8 mouse cellular contexts compared by ENCODE assay signal in the genomic region with DNA sequence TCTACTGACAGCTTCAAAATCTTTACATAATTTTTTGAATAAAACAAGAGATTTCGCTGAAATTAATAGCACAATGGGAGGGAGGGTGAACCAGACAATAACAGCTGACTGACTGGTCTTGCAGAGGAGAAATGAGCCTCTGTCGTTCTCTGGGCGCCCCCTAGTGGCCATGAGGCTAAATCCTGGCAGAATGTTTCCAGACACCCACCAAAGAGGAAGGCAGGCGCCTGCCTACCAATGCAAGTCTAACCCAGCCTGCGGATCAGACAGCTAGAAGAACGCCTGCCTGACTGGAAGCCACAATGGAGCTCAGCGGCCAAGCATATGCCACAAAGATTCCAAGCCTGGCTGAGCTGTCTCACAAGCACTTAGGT. TPM values are rescaled to one million over a fixed set of nuclear protein-coding genes. Genes with fewer than 3 reads are reported as not detected.
DNase-seq lines count a peak whose midpoint lies in the region; ATAC-seq and TF ChIP-seq lines count a peak whose summit lies in the region.

No protein-coding gene starts in this region.

- H3K27me3 ChIP-seq in intestine, postnatal 0 days (replicated peaks; ENCODE audit: control insufficient read depth, insufficient read depth, low read length), result peaks cover 23% of the 10 kb centered on the region
- no peaks in the 10 kb centered on the region for H3K27me3 ChIP-seq in midbrain, embryonic 12.5 days

- DNase-seq in adrenal gland, adult 2 months, result peak; percentile 93
- peak; percentile 95 for DNase-seq in embryo, embryonic 11 days
- peak; percentile 98 to 99 for DNase-seq in left cerebral cortex, postnatal 36 days (ENCODE audit: low spot score in 2 of 2)
- DNase-seq in skeletal muscle tissue, adult 2 months (ENCODE audit: low read depth, low spot score), result peak; percentile 87

- no peaks in the 10 kb centered on the region for H3K4me1 ChIP-seq in intestine, postnatal 0 days (replicated peaks; ENCODE audit: control insufficient read depth, insufficient read depth, low read length)
- peaks cover 57% of the 10 kb centered on the region for H3K4me1 ChIP-seq in midbrain, embryonic 12.5 days

- no peak overlapping the region; the same call in 1 of the 2 replicates for H3K27ac ChIP-seq in intestine, postnatal 0 days (ENCODE audit: low read depth, low read length)
- H3K27ac ChIP-seq in midbrain, embryonic 12.5 days (replicated peaks), result peak overlapping the region; percentile 80

- TF ChIP-seq CTCF in intestine, postnatal 0 days (IDR thresholded peaks at IDR 0.05; ENCODE audit: low read depth), result peak; percentile 95

- no peak overlapping the region for H3K9ac ChIP-seq in intestine, postnatal 0 days (ENCODE audit: low read depth, low read length)
- H3K9ac ChIP-seq in midbrain, embryonic 12.5 days (replicated peaks), result peak overlapping the region; percentile 98

- WGBS in intestine, postnatal 0 days, result 2% methylated on average over 7 of the region's 7 CpGs
- WGBS in midbrain, embryonic 12.5 days, result 0% methylated on average over 7 of the region's 7 CpGs

- H3K9me3 ChIP-seq in intestine, postnatal 0 days (ENCODE audit: control insufficient read depth), result no peaks in the 10 kb centered on the region
- no peaks in the 10 kb centered on the region for H3K9me3 ChIP-seq in midbrain, embryonic 12.5 days

- ATAC-seq in granulocyte monocyte progenitor cell, adult 5-6 weeks (replicated peaks; ENCODE audit: poor library complexity, severe bottlenecking), result peak; percentile 62
- no peak for ATAC-seq in intestine, postnatal 0 days
- ATAC-seq in midbrain, embryonic 12.5 days (ENCODE audit: low FRiP score, low read depth), result peak; percentile 47
- ATAC-seq in erythroid progenitor cell, adult 5-6 weeks (replicated peaks; ENCODE audit: low FRiP score, poor library complexity, severe bottlenecking), result no peak

- 0 out of 2 replicates have a peak overlapping the region, but pooled peaks have one; percentile 4 for H3K4me3 ChIP-seq in intestine, postnatal 0 days (ENCODE audit: low read depth, low read length)
- H3K4me3 ChIP-seq in midbrain, embryonic 12.5 days, result peak overlapping the region; percentile 82

- H3K4me2 ChIP-seq in intestine, postnatal 0 days (replicated peaks; ENCODE audit: low read depth), result peak overlapping the region; percentile 94
- H3K4me2 ChIP-seq in midbrain, embryonic 12.5 days (replicated peaks), result peak overlapping the region; percentile 86

- H3K36me3 ChIP-seq in intestine, postnatal 0 days (ENCODE audit: control insufficient read depth, insufficient read depth), result no peaks in the 10 kb centered on the region
- H3K36me3 ChIP-seq in midbrain, embryonic 12.5 days, result peaks cover 4% of the 10 kb centered on the region; the same call in 1 of the 2 replicates

- intact Hi-C loops in left cerebral cortex, postnatal 36 days (cut with DNase I), result loop anchor here (5.0 to 10.0 kb wide), 4 partner anchors 46 to 416 kb away; no protein-coding TSS in a partner anchor

RNA-seq across cellular contexts. Expression of gene Nuak1, which starts 2.4 kb away (rescaled TPM):
- 10 to 100 TPM in 1 of 2 experiments, 1 to 10 TPM in 1; 6.6 to 12.2 TPM for total RNA-seq in adrenal gland, adult 2 months (2021)
- 4.4 and 4.7 TPM in 2 replicates for polyA plus RNA-seq in adrenal gland, adult 2 months (2012; rRNA removed)
- 0.53 TPM in 1 of 2 replicates, not detected in the other for total RNA-seq in granulocyte monocyte progenitor cell, adult 5-6 weeks (2014; fragmentation: Nextera tagmentation)
- under 0.01 and 0.13 TPM in 2 replicates for total RNA-seq in granulocyte monocyte progenitor cell, adult 5-6 weeks (2017)
- 0.37 and 0.55 TPM in 2 replicates for polyA plus RNA-seq in intestine, postnatal 0 days (2015; fragmentation: Nextera tagmentation; extraction: Ambion mirVana)
- 10 to 100 TPM; 69.3 to 69.7 TPM for total RNA-seq in left cerebral cortex, postnatal 36 days (2021)
- polyA plus RNA-seq in midbrain, embryonic 12.5 days (2016; fragmentation: Nextera tagmentation; extraction: Ambion mirVana), result 3.7 and 4.5 TPM in 2 replicates
- total RNA-seq in erythroid progenitor cell, adult 5-6 weeks (2015; ENCODE audit: low replicate concordance), result 2.1 and 4.0 TPM in 2 replicates
- total RNA-seq in erythroid progenitor cell, adult 5-6 weeks (2017; ENCODE audit: low replicate concordance), result 0.64 and 1.4 TPM in 2 replicates

Comparison
In these comparisons a context has a peak if more than half of its experiments do, and no peak if none do; other contexts are left out.
1. ATAC-seq: peak in granulocyte monocyte progenitor cell, adult 5-6 weeks (single experiment) and midbrain, embryonic 12.5 days (single experiment); none in intestine, postnatal 0 days (single experiment) and erythroid progenitor cell, adult 5-6 weeks (single experiment).
2. RNA of gene Nuak1, which starts 2.4 kb away (total RNA-seq): 69.3 to 69.7 TPM in left cerebral cortex, postnatal 36 days; 6.6 to 12.2 TPM in adrenal gland, adult 2 months, 0.64 to 4.0 TPM in erythroid progenitor cell, adult 5-6 weeks and under 0.01 to 0.53 TPM in granulocyte monocyte progenitor cell, adult 5-6 weeks; every median in the first group is over 4 times any median in the second.
3. Peak in every context shown above with its lines, with median percentiles within 50 percentile points of each other: DNase-seq.